Mouse (Mus musculus) liver, adult 2 months (tissue): ENCODE data around the gene Bclaf3.

Experiments used
- CTCF ChIP-seq: fragments of 200-500 bp; IDR thresholded peaks from 2 replicates; pipeline ENCODE4 v1.5.1; 2011; ENCODE audit warnings: low read depth, low read length, control low read depth
- POLR2A ChIP-seq: fragments of 200-500 bp; IDR thresholded peaks from 2 replicates; pipeline ENCODE4 v1.6.1; 2011; ENCODE audit warnings: low read length, control low read depth; ENCODE audit not compliant: insufficient read depth; ENCODE audit errors: extremely low read depth

GRCm38 (mm10) chrX:159532811-159533462 is 6.4 kb downstream of the Bclaf3 start:
- TF ChIP-seq CTCF (no peak), POLR2A (no peak)
